Mouse (Mus musculus) spleen, embryonic (tissue): Measurements from ENCODE around the gene Olfr52.
"Not testable (repeated sequence)": the region's sequence is repeated elsewhere in the genome, so short reads cannot be mapped to it uniquely, and the experiment has no call there.

Experiments used
- CTCF ChIA-PET: fragments of 350-600 bp; sonication (Branson Sonifier 250); formaldehyde crosslinking; loops from one replicate; lab custom pipeline; 2022; lab: Charles Lee

Olfr52 gene

DNA sequence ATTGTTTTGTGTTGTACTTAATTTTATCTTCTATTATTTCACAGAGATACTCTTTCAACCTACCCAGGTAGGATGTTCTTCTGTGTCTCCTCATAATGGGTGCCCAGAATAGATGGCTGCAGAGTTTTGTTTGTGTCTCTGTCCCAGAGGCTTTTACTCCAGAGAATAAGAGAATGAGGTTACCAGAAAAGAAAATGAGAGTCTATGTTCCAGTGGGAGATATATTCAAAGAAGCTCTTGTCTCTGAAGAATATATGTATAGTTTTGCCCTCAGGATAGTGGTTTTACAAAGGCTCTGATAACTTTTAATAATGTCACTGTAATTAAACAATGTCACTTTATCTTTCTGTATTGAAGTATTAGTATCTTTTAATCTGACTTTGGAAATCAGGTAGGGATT lies at the start of gene Olfr52:
Gene Olfr52 (minus strand): TSS at position 101 of the 400 bp plus-strand sequence.
- CTCF ChIA-PET = no interaction called here

DNA sequence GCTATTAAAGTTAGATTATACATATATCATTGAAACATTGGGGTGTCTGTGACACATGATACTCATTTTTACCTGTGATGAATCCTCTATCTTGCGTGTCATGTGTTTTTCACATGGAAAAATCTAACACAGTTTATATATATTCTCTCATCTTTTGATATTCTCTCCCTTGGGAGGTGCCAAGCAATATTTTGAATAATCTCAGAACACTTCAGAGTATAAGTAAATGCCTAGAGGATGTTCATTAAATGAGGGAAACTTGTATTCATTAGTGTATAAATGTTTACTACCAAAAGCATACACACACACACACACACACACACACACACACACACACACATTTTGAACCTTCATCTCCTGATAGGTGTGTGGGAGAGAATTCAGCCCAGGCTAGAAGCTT lies 45.8 kb upstream of the Olfr52 start, which contains the start of gene Olfr1047:
Gene Olfr1047 (minus strand): TSS at position 101 of the 400 bp plus-strand sequence.
- CTCF ChIA-PET = no interaction called here

DNA sequence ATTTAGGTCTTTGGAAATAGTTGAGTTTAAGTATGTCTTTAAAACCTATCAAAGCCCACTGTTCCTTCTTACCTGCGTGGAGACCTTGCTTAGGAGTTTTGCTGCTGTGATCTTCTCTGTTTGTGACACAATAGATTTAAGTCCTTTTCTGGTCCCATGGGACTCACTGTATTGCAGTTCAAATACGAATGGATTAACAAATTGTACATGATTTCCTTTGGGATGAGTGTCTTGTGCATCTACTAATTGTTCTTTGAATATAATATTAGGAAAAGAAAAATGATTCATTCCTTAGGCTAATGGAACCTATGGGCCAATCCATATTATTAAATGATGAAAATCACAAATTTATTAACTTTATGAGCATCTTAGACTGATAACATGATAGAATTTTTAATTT lies 33.7 kb upstream of the Olfr52 start, which contains the start of gene Olfr1046:
Gene Olfr1046 (minus strand): TSS at position 101 of the 400 bp plus-strand sequence.
- CTCF ChIA-PET = no interaction called here

DNA sequence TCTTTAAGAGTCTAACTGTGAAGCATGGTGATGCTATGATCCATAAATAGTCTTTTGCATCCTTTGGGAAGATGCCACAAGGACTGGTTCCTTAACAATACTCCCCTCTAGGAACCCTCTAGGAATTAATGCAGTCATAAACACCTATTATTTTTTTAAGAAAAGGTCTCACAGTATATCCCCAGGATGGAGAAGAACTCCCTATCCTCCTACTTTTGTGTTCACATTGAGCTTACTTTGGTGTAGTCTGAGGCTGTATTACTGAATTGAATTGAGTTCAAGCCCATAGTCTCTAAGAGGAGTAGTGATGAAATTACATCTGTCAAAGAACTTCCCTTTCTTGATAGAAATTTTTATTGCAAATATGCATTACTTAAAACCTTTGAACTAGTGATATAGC lies 17.4 kb upstream of the Olfr52 start, which contains the start of gene Olfr1045:
Gene Olfr1045 (minus strand): TSS at position 101 of the 400 bp plus-strand sequence.
- CTCF ChIA-PET = no interaction called here

DNA sequence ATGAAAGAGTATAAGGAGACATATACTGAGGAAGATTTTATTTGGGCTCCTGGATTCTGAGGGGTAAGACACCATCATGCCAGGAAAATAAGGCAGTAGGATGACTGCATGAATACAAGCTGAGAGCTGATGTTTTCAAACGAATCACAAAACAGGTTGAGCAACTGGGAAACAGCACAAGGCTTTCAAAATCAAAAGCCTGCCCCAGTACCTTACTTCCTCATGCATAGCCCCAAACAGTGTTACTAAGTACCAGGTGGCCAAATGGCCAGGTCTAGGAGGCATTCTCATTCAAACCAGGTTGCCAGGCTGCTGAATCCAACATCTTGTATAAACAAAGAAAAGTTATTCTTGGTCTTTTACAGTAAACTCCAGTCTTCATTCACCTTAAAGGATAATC lies 10.4 kb upstream of the Olfr52 start:
- CTCF ChIA-PET = no interaction called here

DNA sequence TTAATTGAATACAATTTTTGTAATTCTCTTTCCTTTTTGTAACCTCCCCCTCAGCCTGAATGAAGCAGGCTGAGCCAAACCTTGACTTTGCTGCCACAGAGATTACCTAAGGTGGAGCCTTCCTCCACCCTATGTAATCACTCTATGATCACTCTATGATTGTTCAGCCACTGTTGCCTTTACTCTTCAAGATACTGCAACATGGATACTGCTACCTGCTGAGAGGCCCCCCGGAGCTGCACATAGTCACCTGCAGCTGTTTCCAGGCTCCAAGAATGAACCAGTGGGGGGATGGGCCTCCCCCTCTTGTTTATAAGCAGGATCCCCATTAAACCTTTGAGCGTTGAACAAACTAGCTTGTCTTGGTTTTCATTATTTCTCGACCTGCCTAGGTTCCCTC lies 5.5 kb downstream of the Olfr52 start:
- CTCF ChIA-PET = no interaction called here

DNA sequence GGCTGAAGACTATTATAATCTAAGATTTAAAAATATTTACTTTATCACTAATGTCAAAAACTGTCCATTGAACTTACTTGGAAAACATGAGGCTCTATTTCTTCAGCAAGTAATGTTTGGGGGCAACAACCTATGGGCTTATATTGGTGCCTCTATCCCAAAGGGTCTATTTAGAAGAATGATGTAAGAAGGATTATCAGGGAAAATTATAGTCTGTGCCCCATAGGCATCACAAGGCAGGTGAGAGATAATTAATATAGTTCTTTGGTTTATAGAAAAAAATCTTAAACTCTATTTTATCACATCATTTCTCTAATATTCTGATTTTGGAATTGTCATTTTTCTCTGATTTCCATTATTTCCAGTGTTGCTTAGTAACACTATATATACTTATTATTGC lies 7.8 kb downstream of the Olfr52 start, which contains the start of gene Olfr1044:
Gene Olfr1044 (minus strand): TSS at position 101 of the 400 bp plus-strand sequence.
- CTCF ChIA-PET = no interaction called here

DNA sequence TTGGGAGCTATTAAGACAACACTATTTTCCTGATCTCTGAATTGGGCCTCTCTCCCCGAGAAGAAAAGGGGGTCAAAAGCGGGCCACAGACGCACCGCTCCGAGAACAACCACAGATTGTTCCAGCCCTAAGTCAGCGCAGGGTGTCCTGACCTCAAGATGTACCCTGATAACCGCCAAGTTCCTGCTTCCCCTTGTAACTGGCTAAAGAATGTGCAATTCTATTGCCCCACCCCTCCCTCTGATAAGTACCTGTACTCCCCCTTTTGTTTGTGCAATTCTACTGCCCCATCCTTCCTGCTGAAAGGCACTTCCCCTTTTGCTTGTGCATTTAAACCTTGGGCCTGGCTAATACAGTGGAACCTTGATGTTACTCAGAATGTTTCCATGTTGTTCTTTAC lies 10.1 kb downstream of the Olfr52 start:
- CTCF ChIA-PET = not testable (repeated sequence)

DNA sequence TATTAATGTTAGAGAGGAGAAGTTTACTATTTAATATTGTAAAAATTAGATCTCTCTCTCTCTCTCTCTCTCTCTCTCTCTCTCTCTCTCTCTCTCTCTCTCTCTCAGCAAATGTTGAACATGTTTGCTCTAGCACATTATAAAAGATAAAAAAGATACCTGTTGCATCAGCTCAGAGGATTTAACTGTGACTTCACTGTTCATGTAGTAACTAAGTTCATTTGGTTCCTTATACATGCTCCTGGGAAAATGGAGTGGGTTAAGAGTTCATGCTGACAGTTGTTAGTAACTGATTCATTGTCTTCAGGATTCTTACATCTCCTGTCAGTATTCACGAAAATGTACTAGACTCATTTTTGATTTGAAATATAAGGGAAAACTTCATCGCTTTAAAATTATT lies 18.1 kb downstream of the Olfr52 start, which contains the start of gene Olfr1043:
Gene Olfr1043 (minus strand): TSS at position 101 of the 400 bp plus-strand sequence.
- CTCF ChIA-PET = no interaction called here

DNA sequence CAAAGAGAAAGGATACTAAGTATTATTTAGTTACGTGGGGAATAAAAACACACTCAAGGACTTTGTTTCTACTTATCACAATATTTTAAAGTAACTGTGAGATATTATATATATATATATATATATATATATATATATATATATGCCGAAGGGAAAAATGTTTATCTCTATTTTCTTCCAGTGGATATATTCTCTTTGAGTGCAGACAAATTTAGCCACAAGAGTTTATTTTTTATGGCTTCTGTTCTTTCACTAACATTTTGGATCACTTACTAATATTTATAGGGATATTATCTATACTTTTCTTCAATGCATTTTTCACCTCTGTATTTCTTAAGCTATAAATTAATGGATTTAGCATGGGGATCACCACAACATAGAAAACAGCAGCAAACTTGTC lies 23.7 kb downstream of the Olfr52 start, which contains the start of gene Olfr1042:
Gene Olfr1042 (minus strand): TSS at position 101 of the 400 bp plus-strand sequence.
- CTCF ChIA-PET = no interaction called here

DNA sequence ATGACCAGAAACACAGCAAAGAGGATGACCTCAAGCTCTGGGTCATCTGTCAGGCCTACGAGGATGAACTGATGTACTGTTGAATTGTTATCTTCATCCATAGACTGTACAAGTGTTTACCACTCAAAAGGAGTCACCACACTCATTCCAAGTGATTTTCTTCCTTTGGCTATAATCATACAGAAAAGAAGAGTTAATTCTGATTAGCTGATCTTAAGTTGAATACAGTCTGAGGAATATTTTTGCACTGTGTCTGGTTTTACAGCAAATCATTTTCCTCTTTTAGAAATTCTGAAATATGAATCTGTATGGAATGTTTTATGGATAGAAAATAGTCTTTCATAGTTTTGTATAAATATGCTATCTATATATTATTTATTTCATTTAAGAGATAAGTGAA lies 38.9 kb downstream of the Olfr52 start, which contains the start of gene Olfr1040:
Gene Olfr1040 (minus strand): TSS at position 101 of the 400 bp plus-strand sequence.
- CTCF ChIA-PET = no interaction called here

DNA sequence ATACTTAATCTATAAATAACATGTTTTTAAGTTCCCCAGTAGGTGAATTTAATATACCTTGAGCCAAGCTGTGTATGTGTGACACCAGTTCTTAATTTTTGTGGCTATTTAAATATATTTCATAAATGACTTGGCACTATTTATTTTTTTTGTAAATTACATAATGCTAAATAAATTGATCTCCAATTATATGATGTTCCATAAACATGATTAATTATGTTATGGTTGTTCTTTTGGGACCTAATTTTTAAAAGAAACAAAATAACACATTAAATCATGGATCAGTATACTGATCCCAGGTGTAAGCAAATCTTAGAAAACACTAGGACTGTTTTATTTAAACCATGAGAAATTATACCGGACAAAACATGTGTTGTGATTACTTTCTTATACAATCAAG lies 49.7 kb downstream of the Olfr52 start, which contains the start of gene Olfr1039:
Gene Olfr1039 (minus strand): TSS at position 101 of the 400 bp plus-strand sequence.
- CTCF ChIA-PET = no interaction called here
